Mouse (Mus musculus): ENCODE data around the gene Vapb. TPM values are rescaled to one million over a fixed set of nuclear protein-coding genes. Genes with fewer than 3 reads are reported as not detected.

The Vapb gene
- polyA plus RNA-seq, 1 experiment from 2014 or later = 10.6 TPM

DNA sequence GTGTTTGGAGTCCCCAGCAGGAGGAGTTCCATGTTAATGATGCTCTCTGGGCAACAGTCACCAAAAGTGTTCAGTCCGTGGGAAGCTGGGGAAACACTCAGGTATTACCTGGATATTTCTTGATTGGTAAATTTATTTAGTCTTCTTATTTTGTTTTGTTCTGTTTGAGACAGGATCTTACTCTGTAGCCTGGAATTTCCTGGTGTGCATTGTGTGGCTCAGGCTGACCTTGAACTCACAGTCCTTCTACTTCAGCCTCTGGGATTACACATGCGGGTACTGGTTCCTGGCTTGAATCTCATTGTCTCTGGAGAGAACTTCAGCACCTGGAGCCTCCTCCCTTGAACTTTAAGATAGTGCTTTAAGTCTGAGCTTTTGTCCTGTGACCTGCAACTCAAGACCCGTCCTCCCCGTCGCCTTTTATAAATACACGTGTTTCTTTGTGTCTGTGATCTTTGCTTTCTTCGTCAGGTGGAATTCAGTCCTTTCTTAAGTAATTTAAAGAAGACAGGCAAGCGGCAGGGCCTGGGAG, 20.4 kb downstream of the Vapb start:
- peaks cover 8% of the 10 kb centered on the region for H3K36me3 ChIP-seq (ENCODE audit: control insufficient read depth, insufficient read depth, low read length)
- WGBS = 85% methylated on average over 8 of the region's 8 CpGs
- no peaks in the 10 kb centered on the region for H3K9me3 ChIP-seq (ENCODE audit: control insufficient read depth, low read length)
- no peak overlapping the region for H3K4me2 ChIP-seq (ENCODE audit: low read length)
- H3K4me3 ChIP-seq (ENCODE audit: control insufficient read depth in 1 of 2, insufficient read depth in 1 of 2, low read depth in 1 of 2, low read length in 2 of 2) = no peak overlapping the region
- no peak overlapping the region for H3K27ac ChIP-seq (replicated peaks in 1 of 2; ENCODE audit: control insufficient read depth in 1 of 2, insufficient read depth in 1 of 2, low read depth in 2 of 2, low read length in 2 of 2)
- ATAC-seq (ENCODE audit: insufficient number of reproducible peaks, insufficient read depth, low FRiP score, low read depth) = no peak
- H3K9ac ChIP-seq (ENCODE audit: low read length) = no peak overlapping the region
- peaks cover 2 to 14% of the 10 kb centered on the region in 2 experiments; a peak in 2 of 4 replicates for H3K4me1 ChIP-seq (ENCODE audit: control insufficient read depth in 2 of 2, insufficient read depth in 2 of 2, low read length in 2 of 2)
- no peaks in the 10 kb centered on the region for H3K27me3 ChIP-seq (ENCODE audit: control insufficient read depth, insufficient read depth, low read length)

DNA sequence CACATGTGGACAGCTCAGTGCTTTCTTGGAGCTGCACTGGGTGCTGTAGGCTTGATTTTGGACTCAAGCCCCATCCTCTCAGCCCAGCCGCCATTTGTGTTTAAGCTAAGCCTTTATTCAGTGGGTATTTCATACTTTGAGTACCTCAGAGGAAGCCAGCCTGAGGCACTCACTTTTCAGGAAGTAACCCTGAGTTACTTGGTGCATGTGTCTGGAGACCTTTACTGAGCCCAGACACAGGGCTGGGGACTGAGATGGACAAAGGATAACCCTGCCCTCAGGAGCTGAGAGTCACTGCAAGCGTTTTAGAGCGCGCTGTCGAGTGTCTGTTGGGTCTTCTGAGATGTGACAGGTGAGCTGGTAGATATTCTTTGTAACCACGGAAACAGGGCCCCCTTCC, 23.3 kb downstream of the Vapb start:
- Histone ChIP-seq H3K4me1 (ENCODE audit: control insufficient read depth in 2 of 2, insufficient read depth in 2 of 2, low read length in 2 of 2) (peaks cover 2 to 17% of the 10 kb centered on the region in 2 experiments; a peak in 2 of 4 replicates), H3K4me3 (ENCODE audit: control insufficient read depth in 1 of 2, insufficient read depth in 1 of 2, low read depth in 1 of 2, low read length in 2 of 2) (no peak overlapping the region), H3K9ac (ENCODE audit: low read length) (no peak overlapping the region), H3K9me3 (ENCODE audit: control insufficient read depth, low read length) (no peaks in the 10 kb centered on the region), H3K36me3 (ENCODE audit: control insufficient read depth, insufficient read depth, low read length) (peaks cover 29% of the 10 kb centered on the region), H3K27me3 (ENCODE audit: control insufficient read depth, insufficient read depth, low read length) (no peaks in the 10 kb centered on the region), H3K4me2 (ENCODE audit: low read length) (no peak overlapping the region), H3K27ac (replicated peaks in 1 of 2; ENCODE audit: control insufficient read depth in 1 of 2, insufficient read depth in 1 of 2, low read depth in 2 of 2, low read length in 2 of 2) (no peak overlapping the region)
- ATAC-seq (ENCODE audit: insufficient number of reproducible peaks, insufficient read depth, low FRiP score, low read depth) = no peak
- 89% methylated on average over 6 of the region's 6 CpGs for WGBS

DNA sequence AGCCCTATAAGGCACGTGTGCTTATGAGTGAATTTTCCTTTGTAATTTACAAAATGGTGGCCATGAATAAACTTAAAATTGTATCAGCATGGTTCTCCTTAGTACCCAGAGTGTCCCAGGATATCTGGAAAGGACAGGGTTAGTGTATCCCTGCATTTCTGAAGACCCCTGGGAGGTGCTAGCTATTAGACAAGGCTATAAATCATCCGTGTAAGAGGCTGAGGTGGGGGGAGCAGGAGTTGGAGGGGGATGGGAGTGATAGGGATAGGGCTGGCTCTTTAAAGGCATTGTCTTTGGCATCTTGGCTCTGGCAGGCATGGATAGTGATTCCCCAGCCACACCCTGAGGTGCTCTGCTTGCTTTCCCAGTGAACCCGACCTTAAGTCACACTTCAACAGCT, 27.3 kb downstream of the Vapb start:
- Histone ChIP-seq H3K4me2 (ENCODE audit: low read length) (no peak overlapping the region), H3K27me3 (ENCODE audit: control insufficient read depth, insufficient read depth, low read length) (no peaks in the 10 kb centered on the region), H3K27ac (replicated peaks in 1 of 2; ENCODE audit: control insufficient read depth in 1 of 2, insufficient read depth in 1 of 2, low read depth in 2 of 2, low read length in 2 of 2) (no peak overlapping the region), H3K4me1 (ENCODE audit: control insufficient read depth in 2 of 2, insufficient read depth in 2 of 2, low read length in 2 of 2) (peaks cover 5 to 12% of the 10 kb centered on the region in 2 experiments; a peak in 2 of 4 replicates), H3K4me3 (ENCODE audit: control insufficient read depth in 1 of 2, insufficient read depth in 1 of 2, low read depth in 1 of 2, low read length in 2 of 2) (no peak overlapping the region), H3K9ac (ENCODE audit: low read length) (no peak overlapping the region), H3K9me3 (ENCODE audit: control insufficient read depth, low read length) (no peaks in the 10 kb centered on the region), H3K36me3 (ENCODE audit: control insufficient read depth, insufficient read depth, low read length) (peaks cover 33% of the 10 kb centered on the region)
- WGBS = 42% methylated on average over 3 of the region's 3 CpGs
- no peak for ATAC-seq (ENCODE audit: insufficient number of reproducible peaks, insufficient read depth, low FRiP score, low read depth)

DNA sequence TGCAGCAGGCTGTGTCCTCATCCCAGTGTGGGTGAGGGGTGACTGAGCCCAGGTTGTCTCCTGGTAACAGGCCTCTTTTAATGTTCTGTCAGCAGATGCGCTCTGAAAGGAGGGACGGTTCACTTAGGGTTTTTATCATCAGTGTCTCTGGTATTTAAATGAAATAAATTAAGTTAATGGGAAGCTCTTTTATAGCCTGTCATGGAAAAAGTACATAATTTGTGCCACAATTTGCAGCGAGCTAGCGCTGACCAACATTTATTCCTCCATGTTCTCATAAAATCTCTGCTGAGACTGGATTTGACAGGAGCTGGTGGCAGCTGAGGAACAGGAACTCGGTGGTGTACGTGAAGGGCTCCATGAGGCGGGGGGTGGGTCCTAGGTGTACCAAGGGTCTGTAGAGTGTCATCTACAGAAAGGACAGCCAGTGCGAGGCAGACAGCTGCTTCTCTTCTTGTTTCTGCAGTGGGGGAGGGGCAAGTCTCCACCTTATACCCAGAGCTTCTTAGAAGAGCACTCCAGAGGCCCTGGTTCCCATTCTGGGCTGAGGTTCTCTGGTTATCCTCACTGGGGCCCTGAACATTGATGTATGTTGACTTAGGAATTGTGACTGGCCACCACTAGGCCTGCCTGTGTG, 30.8 kb downstream of the Vapb start:
- 61% methylated on average over 8 of the region's 8 CpGs for WGBS
- no peaks in the 10 kb centered on the region for H3K27me3 ChIP-seq (ENCODE audit: control insufficient read depth, insufficient read depth, low read length)
- H3K9me3 ChIP-seq (ENCODE audit: control insufficient read depth, low read length) = no peaks in the 10 kb centered on the region
- H3K4me2 ChIP-seq (ENCODE audit: low read length) = no peak overlapping the region
- H3K4me1 ChIP-seq (ENCODE audit: control insufficient read depth in 2 of 2, insufficient read depth in 2 of 2, low read length in 2 of 2) = peaks cover 15 to 28% of the 10 kb centered on the region in 2 experiments
- ATAC-seq (ENCODE audit: insufficient number of reproducible peaks, insufficient read depth, low FRiP score, low read depth) = no peak
- H3K27ac ChIP-seq (replicated peaks in 1 of 2; ENCODE audit: control insufficient read depth in 1 of 2, insufficient read depth in 1 of 2, low read depth in 2 of 2, low read length in 2 of 2) = no peak overlapping the region; a peak in 1 of 4 replicates
- H3K9ac ChIP-seq (ENCODE audit: low read length) = no peak overlapping the region
- peaks cover 23% of the 10 kb centered on the region for H3K36me3 ChIP-seq (ENCODE audit: control insufficient read depth, insufficient read depth, low read length)
- H3K4me3 ChIP-seq (ENCODE audit: control insufficient read depth in 1 of 2, insufficient read depth in 1 of 2, low read depth in 1 of 2, low read length in 2 of 2) = no peak overlapping the region

DNA sequence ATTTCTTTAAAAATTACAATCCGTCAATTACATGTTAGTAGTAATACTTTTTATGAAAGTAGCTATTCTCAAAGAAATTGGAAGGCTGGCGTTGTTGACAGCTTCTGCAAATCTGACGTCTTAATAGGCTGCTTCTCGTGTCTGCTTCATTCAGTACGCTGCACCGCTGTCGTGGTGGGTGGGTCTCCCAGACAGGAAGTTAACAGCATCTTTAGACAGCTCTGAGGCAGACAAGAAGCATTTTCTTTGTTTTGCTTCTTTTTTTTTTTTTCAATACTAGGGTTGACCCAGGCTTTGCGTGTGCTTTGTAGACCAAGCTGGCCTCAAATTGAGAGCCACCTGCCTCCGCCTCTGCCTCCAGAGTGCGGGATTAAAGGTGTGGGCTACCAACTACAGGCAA, 31.9 kb downstream of the Vapb start:
- peaks cover 18% of the 10 kb centered on the region for H3K36me3 ChIP-seq (ENCODE audit: control insufficient read depth, insufficient read depth, low read length)
- H3K9ac ChIP-seq (ENCODE audit: low read length) = no peak overlapping the region
- peak overlapping the region in 1 of 2 experiments; percentile 24; a peak in 1 of 4 replicates for H3K27ac ChIP-seq (replicated peaks in 1 of 2; ENCODE audit: control insufficient read depth in 1 of 2, insufficient read depth in 1 of 2, low read depth in 2 of 2, low read length in 2 of 2)
- H3K4me1 ChIP-seq (ENCODE audit: control insufficient read depth in 2 of 2, insufficient read depth in 2 of 2, low read length in 2 of 2) = peaks cover 19 to 28% of the 10 kb centered on the region in 2 experiments
- ATAC-seq (ENCODE audit: insufficient number of reproducible peaks, insufficient read depth, low FRiP score, low read depth) = no peak
- H3K27me3 ChIP-seq (ENCODE audit: control insufficient read depth, insufficient read depth, low read length) = no peaks in the 10 kb centered on the region
- H3K9me3 ChIP-seq (ENCODE audit: control insufficient read depth, low read length) = no peaks in the 10 kb centered on the region
- 58% methylated on average over 10 of the region's 10 CpGs for WGBS
- no peak overlapping the region for H3K4me2 ChIP-seq (ENCODE audit: low read length)
- no peak overlapping the region for H3K4me3 ChIP-seq (ENCODE audit: control insufficient read depth in 1 of 2, insufficient read depth in 1 of 2, low read depth in 1 of 2, low read length in 2 of 2)

DNA sequence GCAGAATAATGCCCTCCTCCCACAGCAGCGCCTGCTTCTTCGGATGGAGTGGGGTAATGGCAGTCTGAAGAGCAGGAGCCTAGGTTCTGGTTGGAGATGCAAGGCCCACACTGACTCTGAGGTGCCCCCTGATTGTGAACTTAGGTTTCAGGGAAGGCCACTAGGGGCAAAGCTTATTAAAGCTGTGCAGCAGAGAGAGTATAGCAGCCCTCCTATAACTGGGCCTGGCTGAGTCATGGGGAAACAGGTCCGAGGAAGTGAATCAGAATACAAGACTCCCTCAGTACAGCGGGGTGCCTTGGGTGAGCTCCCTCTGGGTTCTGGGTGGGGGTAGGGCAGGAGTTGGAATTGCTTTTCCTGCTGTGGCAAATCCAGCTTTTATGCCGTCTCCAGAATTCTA, 33.3 kb downstream of the Vapb start:
- ATAC-seq (ENCODE audit: insufficient number of reproducible peaks, insufficient read depth, low FRiP score, low read depth) = no peak
- Histone ChIP-seq H3K27ac (replicated peaks in 1 of 2; ENCODE audit: control insufficient read depth in 1 of 2, insufficient read depth in 1 of 2, low read depth in 2 of 2, low read length in 2 of 2) (no peak overlapping the region), H3K4me1 (ENCODE audit: control insufficient read depth in 2 of 2, insufficient read depth in 2 of 2, low read length in 2 of 2) (peaks cover 24 to 38% of the 10 kb centered on the region in 2 experiments), H3K9ac (ENCODE audit: low read length) (no peak overlapping the region), H3K4me2 (ENCODE audit: low read length) (no peak overlapping the region), H3K4me3 (ENCODE audit: control insufficient read depth in 1 of 2, insufficient read depth in 1 of 2, low read depth in 1 of 2, low read length in 2 of 2) (no peak overlapping the region), H3K9me3 (ENCODE audit: control insufficient read depth, low read length) (no peaks in the 10 kb centered on the region), H3K36me3 (ENCODE audit: control insufficient read depth, insufficient read depth, low read length) (peaks cover 6% of the 10 kb centered on the region; the same call in 1 of the 2 replicates), H3K27me3 (ENCODE audit: control insufficient read depth, insufficient read depth, low read length) (no peaks in the 10 kb centered on the region)
- 76% methylated on average over 5 of the region's 5 CpGs for WGBS

DNA sequence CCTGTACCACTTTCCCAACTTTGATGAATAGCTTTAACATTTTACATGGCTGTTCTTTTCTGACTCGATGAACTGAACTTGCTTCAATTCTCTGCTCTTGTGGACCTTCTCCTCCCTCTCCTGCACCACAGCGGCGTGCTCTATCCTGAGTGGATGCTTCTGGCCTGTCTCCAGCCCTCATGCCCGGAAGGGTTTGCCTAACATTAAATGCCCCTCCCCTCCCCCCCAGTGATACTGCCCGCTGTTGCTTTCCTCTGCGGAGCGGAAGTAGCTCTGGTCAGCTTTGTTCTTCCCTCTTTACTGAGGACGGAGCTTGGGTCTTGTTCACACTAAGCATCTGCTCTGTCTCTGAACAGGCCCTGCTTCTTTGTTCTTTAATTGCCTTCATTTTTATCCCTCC, 34.4 kb downstream of the Vapb start:
- Histone ChIP-seq H3K27ac (replicated peaks in 1 of 2; ENCODE audit: control insufficient read depth in 1 of 2, insufficient read depth in 1 of 2, low read depth in 2 of 2, low read length in 2 of 2) (no peak overlapping the region; a peak in 1 of 4 replicates), H3K4me2 (ENCODE audit: low read length) (no peak overlapping the region), H3K4me3 (ENCODE audit: control insufficient read depth in 1 of 2, insufficient read depth in 1 of 2, low read depth in 1 of 2, low read length in 2 of 2) (no peak overlapping the region), H3K27me3 (ENCODE audit: control insufficient read depth, insufficient read depth, low read length) (no peaks in the 10 kb centered on the region), H3K36me3 (ENCODE audit: control insufficient read depth, insufficient read depth, low read length) (peaks cover 12% of the 10 kb centered on the region; the same call in 1 of the 2 replicates), H3K9me3 (ENCODE audit: control insufficient read depth, low read length) (no peaks in the 10 kb centered on the region), H3K9ac (ENCODE audit: low read length) (no peak overlapping the region), H3K4me1 (ENCODE audit: control insufficient read depth in 2 of 2, insufficient read depth in 2 of 2, low read length in 2 of 2) (peaks cover 28 to 46% of the 10 kb centered on the region in 2 experiments)
- 48% methylated on average over 8 of the region's 8 CpGs for WGBS
- 0 out of 2 replicates have a peak, but pooled peaks have one; percentile 29 for ATAC-seq (ENCODE audit: insufficient number of reproducible peaks, insufficient read depth, low FRiP score, low read depth)
